Mouse (Mus musculus): ENCODE data around the gene Hes2. TPM values are rescaled to one million over a fixed set of nuclear protein-coding genes. Genes with fewer than 3 reads are reported as not detected.

Hes2 gene
- polyA plus RNA-seq, 2 experiments, result 0.01 to 0.05 TPM

GRCm38 (mm10) chr4:152177174-152177536, 18.5 kb downstream of the Hes2 start:
- no peak for DNase-seq (ENCODE audit: low read depth in 3 of 3, low spot score in 3 of 3)
- H3K4me1 ChIP-seq (replicated peaks; ENCODE audit: control insufficient read depth in 2 of 2, insufficient read depth in 2 of 2, low read length in 1 of 2), result peaks cover 12% of the 10 kb centered on the region in 2 experiments
- peak overlapping the region; percentile 89 for H3K4me2 ChIP-seq (ENCODE audit: low read depth)
- H3K27ac ChIP-seq, result no peak overlapping the region; the same call in 1 of the 2 replicates
- H3K4me3 ChIP-seq (ENCODE audit: insufficient read depth in 1 of 2, low read depth in 2 of 2, low read length in 2 of 2), result peak overlapping the region; percentile 72 to 75
- peaks cover 7% of the 10 kb centered on the region; the same call in 1 of the 2 replicates for H3K27me3 ChIP-seq (ENCODE audit: control insufficient read depth, insufficient read depth, low read length)
- no peak for ATAC-seq (ENCODE audit: insufficient read depth)
- TF ChIP-seq CTCF (IDR thresholded peaks at IDR 0.05; ENCODE audit: low read depth) (no peak), EP300 (IDR thresholded peaks at IDR 0.05; ENCODE audit: low read depth) (no peak)
- no peaks in the 10 kb centered on the region for H3K36me3 ChIP-seq (replicated peaks; ENCODE audit: control insufficient read depth, insufficient read depth, low read depth)
- peak overlapping the region; percentile 69 for H3K9ac ChIP-seq (replicated peaks)
- H3K9me3 ChIP-seq (ENCODE audit: control insufficient read depth, low read length), result no peaks in the 10 kb centered on the region
- WGBS (ENCODE audit: insufficient replicate concordance), result 30% methylated on average over 6 of the region's 6 CpGs

GRCm38 (mm10) chr4:152177537-152178343, 19.1 kb downstream of the Hes2 start, which contains the start of gene Acot7:
Gene Acot7, plus strand, starts transcription at chr4:152178134.
- peaks cover 7% of the 10 kb centered on the region; the same call in 1 of the 2 replicates for H3K27me3 ChIP-seq (ENCODE audit: control insufficient read depth, insufficient read depth, low read length)
- WGBS (ENCODE audit: insufficient replicate concordance), result under 1% methylated on average over 73 of the region's 108 CpGs
- no peaks in the 10 kb centered on the region for H3K9me3 ChIP-seq (ENCODE audit: control insufficient read depth, low read length)

GRCm38 (mm10) chr4:152178344-152178864, 19.7 kb downstream of the Hes2 start:
- H3K27me3 ChIP-seq (ENCODE audit: control insufficient read depth, insufficient read depth, low read length), result peaks cover 7% of the 10 kb centered on the region; the same call in 1 of the 2 replicates
- H3K36me3 ChIP-seq (replicated peaks; ENCODE audit: control insufficient read depth, insufficient read depth, low read depth), result no peaks in the 10 kb centered on the region
- peak; percentile 34 for ATAC-seq (ENCODE audit: insufficient read depth)
- no peaks in the 10 kb centered on the region for H3K9me3 ChIP-seq (ENCODE audit: control insufficient read depth, low read length)
- H3K4me3 ChIP-seq (ENCODE audit: insufficient read depth in 1 of 2, low read depth in 2 of 2, low read length in 2 of 2), result peak overlapping the region; percentile 59 to 75
- H3K4me2 ChIP-seq (ENCODE audit: low read depth), result peak overlapping the region; percentile 89
- under 1% methylated on average over 35 of the region's 35 CpGs for WGBS (ENCODE audit: insufficient replicate concordance)
- peak overlapping the region; percentile 44 for H3K9ac ChIP-seq (replicated peaks)
- TF ChIP-seq CTCF (IDR thresholded peaks at IDR 0.05; ENCODE audit: low read depth) (no peak), EP300 (IDR thresholded peaks at IDR 0.05; ENCODE audit: low read depth) (no peak)
- H3K4me1 ChIP-seq (replicated peaks; ENCODE audit: control insufficient read depth in 2 of 2, insufficient read depth in 2 of 2, low read length in 1 of 2), result peaks cover 12% of the 10 kb centered on the region in 2 experiments
- H3K27ac ChIP-seq, result no peak overlapping the region
- DNase-seq (ENCODE audit: low read depth in 3 of 3, low spot score in 3 of 3), result no peak

More at GRCm38 (mm10) chr4:152177537-152178343, 19.1 kb downstream of the Hes2 start, which contains the start of gene Acot7:
- ATAC-seq (ENCODE audit: insufficient read depth), result peak; percentile 96
- DNase-seq (ENCODE audit: low read depth in 3 of 3, low spot score in 3 of 3), result peak; percentile 78 to 81 (median 79)
- Histone ChIP-seq H3K4me2 (ENCODE audit: low read depth) (peak within 1 kb of the TSS; percentile 89), H3K27ac (no peak within 1 kb of the TSS; the same call in 1 of the 2 replicates), H3K4me3 (ENCODE audit: insufficient read depth in 1 of 2, low read depth in 2 of 2, low read length in 2 of 2) (peak within 1 kb of the TSS; percentile 72 to 75), H3K4me1 (replicated peaks; ENCODE audit: control insufficient read depth in 2 of 2, insufficient read depth in 2 of 2, low read length in 1 of 2) (peaks cover 12% of the 10 kb centered on the region in 2 experiments), H3K9ac (replicated peaks) (peak within 1 kb of the TSS; percentile 69), H3K36me3 (replicated peaks; ENCODE audit: control insufficient read depth, insufficient read depth, low read depth) (no peaks in the 10 kb centered on the region)
- no peak for TF ChIP-seq EP300 (IDR thresholded peaks at IDR 0.05; ENCODE audit: low read depth)
- no peak for TF ChIP-seq CTCF (IDR thresholded peaks at IDR 0.05; ENCODE audit: low read depth)

DNA sequence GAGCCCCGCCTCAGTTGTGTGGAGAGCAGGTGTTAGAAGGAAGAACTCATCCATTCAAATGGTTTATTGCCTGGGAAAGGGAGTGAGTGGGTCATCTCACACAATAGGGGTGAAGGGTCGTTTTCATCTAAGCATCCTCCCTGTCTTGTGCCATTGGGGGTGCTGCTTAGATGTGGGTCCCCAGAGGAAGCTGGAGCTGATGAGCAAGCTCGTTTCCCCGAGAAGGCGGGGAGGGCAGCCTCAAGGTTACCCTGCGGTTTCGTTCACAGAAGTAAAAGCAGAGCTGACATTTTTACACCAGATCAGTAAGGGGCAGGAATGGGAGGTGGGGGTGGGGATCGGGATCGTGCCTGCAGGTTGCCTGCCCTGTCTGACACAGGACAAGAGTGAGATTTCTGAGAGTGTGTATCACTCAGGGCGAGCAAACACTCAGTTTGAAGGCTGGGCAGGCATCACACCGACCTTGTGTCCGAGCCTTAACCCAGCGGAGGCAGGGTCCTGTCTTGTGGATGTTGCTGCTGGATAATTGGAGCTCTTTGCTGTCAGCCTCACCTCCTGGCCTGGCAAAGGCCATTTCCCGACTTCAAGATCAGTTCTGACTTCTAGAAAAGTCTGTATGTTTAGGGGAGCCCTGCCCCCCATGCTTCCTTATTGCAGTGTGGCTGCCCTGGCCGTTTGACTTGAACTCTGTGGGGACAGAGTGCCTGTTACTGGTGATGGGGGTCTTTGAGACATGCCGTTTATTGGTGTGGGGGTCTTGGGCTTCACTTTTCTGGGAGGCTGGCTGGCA, 20.4 kb downstream of the Hes2 start:
- TF ChIP-seq EP300 (IDR thresholded peaks at IDR 0.05; ENCODE audit: low read depth) (no peak), CTCF (IDR thresholded peaks at IDR 0.05; ENCODE audit: low read depth) (no peak)
- no peak overlapping the region for H3K27ac ChIP-seq
- DNase-seq (ENCODE audit: low read depth in 3 of 3, low spot score in 3 of 3) (no peak), ATAC-seq (ENCODE audit: insufficient read depth) (no peak)
- peaks cover 7% of the 10 kb centered on the region; the same call in 1 of the 2 replicates for H3K27me3 ChIP-seq (ENCODE audit: control insufficient read depth, insufficient read depth, low read length)
- 13% methylated on average over 16 of the region's 16 CpGs for WGBS (ENCODE audit: insufficient replicate concordance)
- H3K4me2 ChIP-seq (ENCODE audit: low read depth), result peak overlapping the region; percentile 89
- peaks cover 12% of the 10 kb centered on the region in 2 experiments for H3K4me1 ChIP-seq (replicated peaks; ENCODE audit: control insufficient read depth in 2 of 2, insufficient read depth in 2 of 2, low read length in 1 of 2)
- peak overlapping the region; percentile 59 to 75 for H3K4me3 ChIP-seq (ENCODE audit: insufficient read depth in 1 of 2, low read depth in 2 of 2, low read length in 2 of 2)
- H3K9me3 ChIP-seq (ENCODE audit: control insufficient read depth, low read length), result no peaks in the 10 kb centered on the region
- no peak overlapping the region; the same call in 1 of the 2 replicates for H3K9ac ChIP-seq (replicated peaks)
- H3K36me3 ChIP-seq (replicated peaks; ENCODE audit: control insufficient read depth, insufficient read depth, low read depth), result no peaks in the 10 kb centered on the region
